Mouse (Mus musculus) inflammation-experienced regulatory T-cells (primary cell): ENCODE data around the gene Trpc4. TPM values are rescaled to one million over a fixed set of nuclear protein-coding genes. Genes with fewer than 3 reads are reported as not detected.

Experiments used
- polyA plus RNA-seq, 2 experiments: library from polyadenylated mRNA; unstranded; fragments of 100-300 nt; shearing (Covaris generic); gene quantifications; one replicate each; pipeline ENCODE4 v1.2.1; 2017

The Trpc4 gene
- 1 to 10 TPM in 1 of 2 experiments, under 1 TPM in 1; 0.31 to 1.1 TPM for polyA plus RNA-seq

GRCm38 (mm10) chr3:54155639-54156315 lies at the start of gene Trpc4:
TSS of gene Trpc4 (plus strand) at chr3:54156035.

DNA sequence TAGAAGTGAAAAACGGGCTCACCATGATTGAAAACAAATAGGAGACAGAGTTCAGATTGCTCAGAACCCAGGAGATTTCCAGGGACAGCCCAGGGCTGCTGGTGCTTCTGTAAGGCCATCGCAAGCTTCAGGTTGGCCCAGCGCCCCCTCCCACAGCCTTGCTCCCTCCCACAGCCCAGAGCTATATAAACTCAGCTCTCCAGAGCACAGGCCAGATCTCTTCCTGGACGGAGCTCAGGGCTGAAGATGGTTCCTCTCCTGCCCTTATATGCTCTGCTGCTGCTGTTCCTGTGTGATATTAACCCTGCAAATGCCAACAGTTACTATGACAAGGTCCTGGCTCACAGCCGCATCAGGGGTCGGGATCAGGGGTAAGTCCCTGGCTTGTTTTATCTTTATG lies 205.1 kb downstream of the Trpc4 start, which contains the start of gene Postn:
Gene Postn (plus strand): TSS at position 213 of the 400 bp plus-strand sequence.

Other genes starting within 250 kb of the Trpc4 start
- gene Postn, start 205.1 kb downstream of the Trpc4 start, polyA plus RNA-seq, result 1 to 10 TPM in 1 of 2 experiments, under 1 TPM in 1; 0.12 to 1.5 TPM